Mouse (Mus musculus): ENCODE data around the gene Agbl4.

The Agbl4 gene

GRCm38 (mm10) chr4:111670566-111671421 lies 1273.3 kb downstream of the Agbl4 start:
- DNase-seq (ENCODE audit: low spot score): no peak

DNA sequence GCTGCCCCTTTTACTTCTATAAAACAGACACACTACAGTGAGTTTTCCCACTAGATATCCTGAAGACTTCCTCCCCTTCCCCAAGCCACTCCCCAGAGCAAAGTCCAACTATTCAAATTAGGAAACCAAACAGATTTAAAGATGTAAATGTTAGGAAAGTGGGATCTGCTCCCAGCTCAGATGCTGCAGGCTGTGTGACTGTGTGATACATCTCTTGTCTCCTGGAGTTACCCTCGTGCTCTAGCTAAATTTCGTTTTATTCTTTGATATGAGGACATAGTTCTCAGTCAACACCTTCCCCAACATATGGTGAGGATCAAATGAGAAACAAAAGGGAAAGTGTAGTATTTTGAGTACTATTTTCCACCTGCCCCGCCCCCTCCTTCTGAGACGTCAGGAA lies 1274.0 kb downstream of the Agbl4 start:
- DNase-seq (ENCODE audit: low spot score): no peak

GRCm38 (mm10) chr4:111673904-111674303 lies 1276.4 kb downstream of the Agbl4 start:
- DNase-seq (ENCODE audit: low spot score): no peak

DNA sequence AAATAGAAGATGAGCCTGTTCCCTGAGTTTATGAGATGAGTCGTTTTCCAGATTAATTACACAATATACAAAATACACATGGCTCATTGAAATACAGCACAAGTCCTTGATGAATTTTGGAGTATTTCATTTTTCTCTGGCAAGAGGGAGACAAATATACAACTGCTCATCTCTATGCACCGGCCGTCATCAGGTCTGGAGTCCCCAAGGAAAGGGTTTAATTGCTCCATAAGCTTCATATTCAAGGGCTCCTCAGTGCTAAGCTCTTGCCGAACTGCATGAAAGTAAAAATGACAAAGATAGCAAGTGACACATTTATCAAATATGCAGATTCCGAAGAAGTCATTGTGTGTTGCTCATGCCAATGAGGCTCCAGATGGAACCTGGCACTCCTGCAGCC lies 1284.5 kb downstream of the Agbl4 start:
- no peak for DNase-seq (ENCODE audit: low spot score)

- DNase-seq (ENCODE audit: low spot score): no peak
These were observed 1285.3 kb downstream of the Agbl4 start for GRCm38 (mm10) chr4:111682793-111683192.

GRCm38 (mm10) chr4:111683843-111684242 lies 1286.4 kb downstream of the Agbl4 start:
- no peak for DNase-seq (ENCODE audit: low spot score)

- DNase-seq (ENCODE audit: low spot score): no peak
These were observed 1288.5 kb downstream of the Agbl4 start for GRCm38 (mm10) chr4:111685951-111686350.

DNA sequence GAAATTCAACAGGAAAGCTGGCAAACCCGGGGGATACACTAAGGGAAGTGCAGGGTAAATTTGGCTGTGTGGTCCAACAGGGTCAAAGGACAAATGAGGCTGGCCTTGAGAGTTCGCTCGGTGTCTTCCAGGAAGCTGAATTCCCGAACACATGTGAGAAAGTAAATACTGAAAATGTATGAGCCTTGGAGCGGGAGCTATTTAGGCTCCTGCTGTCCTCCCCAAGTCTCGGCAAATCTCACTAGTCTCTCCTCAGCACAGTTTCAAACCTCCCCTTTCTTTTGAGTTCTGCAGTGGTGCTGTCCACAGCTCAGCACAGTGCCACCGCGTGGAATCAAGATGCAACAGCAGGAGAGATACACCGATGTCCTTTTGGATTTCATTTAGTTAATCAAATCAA lies 1289.5 kb downstream of the Agbl4 start:
- DNase-seq (ENCODE audit: low spot score): peak; percentile 33

GRCm38 (mm10) chr4:111687613-111688012 lies 1290.2 kb downstream of the Agbl4 start:
- peak; percentile 82 for DNase-seq (ENCODE audit: low spot score)

- DNase-seq (ENCODE audit: low spot score): no peak
These were observed 1293.6 kb downstream of the Agbl4 start for GRCm38 (mm10) chr4:111691057-111691543.

DNA sequence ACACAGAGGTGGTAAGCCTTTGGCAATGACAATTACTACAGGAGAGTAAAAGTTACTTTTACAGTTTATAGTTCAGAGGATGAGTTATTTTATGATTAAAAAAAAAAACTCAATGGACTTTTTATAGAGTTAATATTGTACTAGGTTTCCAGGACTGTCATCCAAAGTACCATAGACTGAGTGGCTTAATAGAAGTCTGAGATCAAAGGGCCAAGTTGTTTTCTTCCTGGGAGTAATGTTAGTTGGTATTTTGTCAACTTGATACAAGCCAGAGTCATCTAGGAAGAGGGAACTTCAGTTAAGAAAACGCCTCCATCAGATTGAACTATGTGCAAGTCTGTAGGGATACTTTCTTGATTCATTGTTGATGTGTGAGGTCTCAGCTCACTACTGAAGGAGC lies 1303.9 kb downstream of the Agbl4 start:
- DNase-seq (ENCODE audit: low spot score): no peak

DNA sequence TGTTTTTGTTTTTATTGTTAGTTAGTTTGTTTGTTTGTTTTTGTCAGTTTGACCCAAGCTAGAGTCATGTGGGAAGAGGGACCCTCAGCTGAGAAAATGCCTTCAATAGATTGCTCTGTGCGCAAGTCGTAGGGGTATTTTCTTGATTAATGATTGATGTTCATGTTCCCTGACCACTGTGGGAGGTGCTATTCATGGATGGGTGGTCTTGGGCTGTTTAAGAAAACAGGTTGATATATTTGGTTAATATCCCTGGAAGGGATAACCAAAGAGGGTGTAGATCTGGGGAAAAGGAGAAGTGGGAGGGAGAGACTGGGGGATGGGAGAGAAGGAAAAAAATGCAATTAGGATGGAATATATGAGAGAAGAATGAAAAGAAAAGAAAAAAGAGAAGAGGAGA lies 1306.7 kb downstream of the Agbl4 start:
- no peak for DNase-seq (ENCODE audit: low spot score)

DNA sequence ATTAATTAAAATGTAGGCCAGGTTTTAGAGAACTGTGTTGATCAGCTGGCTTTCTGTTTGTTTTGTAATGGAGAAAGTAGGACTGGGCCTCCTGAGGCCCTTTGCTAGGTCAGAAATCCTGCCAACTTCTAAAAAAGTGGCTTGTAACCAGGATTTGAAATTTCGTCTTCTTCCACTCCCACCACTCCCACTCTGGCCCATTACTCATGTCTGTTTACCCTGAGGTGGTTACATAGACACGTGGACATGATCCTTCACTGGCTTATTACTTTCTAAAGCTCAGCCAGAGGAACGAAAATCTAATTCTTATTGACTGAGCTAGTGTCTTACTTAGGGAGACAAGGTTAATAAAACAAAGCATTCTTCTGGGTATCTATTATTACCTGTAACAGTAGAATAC lies 1307.5 kb downstream of the Agbl4 start:
- DNase-seq (ENCODE audit: low spot score): no peak

Measured in urinary bladder, postnatal 14 days (tissue).